Mouse (Mus musculus): Measurements from ENCODE around the gene Olfr801. TPM values are rescaled to one million over a fixed set of nuclear protein-coding genes. Genes with fewer than 3 reads are reported as not detected.

Olfr801 gene
- polyA plus RNA-seq (2014; fragmentation: Nextera tagmentation; extraction: Ambion mirVana), result not detected in 2 replicates

DNA sequence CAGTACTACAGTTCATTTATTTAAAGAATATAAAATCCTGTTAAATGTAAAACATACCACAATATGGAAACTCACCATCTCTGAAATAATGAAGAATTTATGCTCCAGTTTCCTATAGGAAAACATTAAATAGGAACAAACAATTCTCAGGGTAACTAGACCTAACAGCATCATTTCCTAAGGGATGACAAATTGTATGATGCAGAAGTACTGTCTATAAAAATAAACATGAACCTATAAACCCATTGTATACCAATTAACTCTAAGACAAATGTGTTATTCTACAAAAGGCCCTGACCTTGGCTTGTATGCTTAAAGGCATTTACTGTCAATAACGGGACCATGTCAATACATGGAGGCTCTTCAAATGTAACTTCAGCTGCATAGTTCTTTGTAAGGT, at the start of gene Olfr801:
Gene Olfr801, minus strand, starts transcription at position 101 of the 400 bp plus-strand sequence.
- Histone ChIP-seq H3K9me3 (ENCODE audit: control insufficient read depth, low read length) (no peaks in the 10 kb centered on the region), H3K4me3 (ENCODE audit: low read depth, low read length) (no peak within 1 kb of the TSS), H3K27me3 (ENCODE audit: control insufficient read depth, insufficient read depth, low read length) (no peaks in the 10 kb centered on the region), H3K27ac (ENCODE audit: low read depth, low read length) (no peak within 1 kb of the TSS), H3K9ac (ENCODE audit: low read length) (no peak within 1 kb of the TSS), H3K4me2 (ENCODE audit: low read depth, low read length, severe bottlenecking) (no peak within 1 kb of the TSS), H3K4me1 (replicated peaks; ENCODE audit: control insufficient read depth, insufficient read depth, low read length) (no peaks in the 10 kb centered on the region), H3K36me3 (ENCODE audit: control insufficient read depth, insufficient read depth, low read length) (no peaks in the 10 kb centered on the region)
- 89% methylated on average over 1 of the region's 1 CpGs for WGBS
- DNase-seq (ENCODE audit: low spot score) (no peak), ATAC-seq (replicated peaks; ENCODE audit: low FRiP score) (no peak)

DNA sequence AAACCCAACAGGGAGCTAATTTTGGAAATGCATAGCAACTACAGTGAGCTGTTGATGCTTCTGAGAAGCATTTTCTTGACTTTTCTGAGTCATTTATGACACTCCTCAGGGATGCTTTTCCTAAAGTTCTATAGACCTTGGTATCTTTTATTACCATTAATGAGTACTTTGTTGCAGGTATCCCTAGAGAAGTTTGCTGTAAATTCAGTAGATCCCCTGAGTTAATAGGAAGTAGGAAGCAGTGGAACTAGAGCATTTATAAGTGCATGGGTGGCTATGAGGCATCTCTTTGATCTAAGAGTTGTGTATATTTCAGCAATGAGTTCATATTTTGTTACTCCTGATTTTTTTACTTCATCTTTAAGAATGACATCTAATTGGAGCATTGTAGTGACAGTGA, 29.2 kb upstream of the Olfr801 start, which contains the start of gene Olfr804:
Gene Olfr804, plus strand, starts transcription at position 301 of the 400 bp plus-strand sequence.
- DNase-seq (ENCODE audit: low spot score) (no peak), ATAC-seq (replicated peaks; ENCODE audit: low FRiP score) (no peak)
- Histone ChIP-seq H3K4me2 (ENCODE audit: low read depth, low read length, severe bottlenecking) (no peak within 1 kb of the TSS), H3K27ac (ENCODE audit: low read depth, low read length) (no peak within 1 kb of the TSS), H3K4me1 (replicated peaks; ENCODE audit: control insufficient read depth, insufficient read depth, low read length) (no peaks in the 10 kb centered on the region), H3K9ac (ENCODE audit: low read length) (no peak within 1 kb of the TSS), H3K4me3 (ENCODE audit: low read depth, low read length) (no peak within 1 kb of the TSS), H3K36me3 (ENCODE audit: control insufficient read depth, insufficient read depth, low read length) (no peaks in the 10 kb centered on the region), H3K27me3 (ENCODE audit: control insufficient read depth, insufficient read depth, low read length) (no peaks in the 10 kb centered on the region), H3K9me3 (ENCODE audit: control insufficient read depth, low read length) (no peaks in the 10 kb centered on the region)

GRCm38 (mm10) chr10:129694186-129694585, 20.5 kb upstream of the Olfr801 start, which contains the start of gene Olfr803:
Olfr803 (minus strand) TSS chr10:129694286.
- no peaks in the 10 kb centered on the region for H3K4me1 ChIP-seq (replicated peaks; ENCODE audit: control insufficient read depth, insufficient read depth, low read length)
- no peaks in the 10 kb centered on the region for H3K36me3 ChIP-seq (ENCODE audit: control insufficient read depth, insufficient read depth, low read length)
- no peak for DNase-seq (ENCODE audit: low spot score)
- no peak within 1 kb of the TSS for H3K27ac ChIP-seq (ENCODE audit: low read depth, low read length)
- H3K4me2 ChIP-seq (ENCODE audit: low read depth, low read length, severe bottlenecking), result no peak within 1 kb of the TSS
- no peak within 1 kb of the TSS for H3K9ac ChIP-seq (ENCODE audit: low read length)
- H3K9me3 ChIP-seq (ENCODE audit: control insufficient read depth, low read length), result no peaks in the 10 kb centered on the region
- no peak within 1 kb of the TSS for H3K4me3 ChIP-seq (ENCODE audit: low read depth, low read length)
- 85% methylated on average over 2 of the region's 2 CpGs for WGBS
- no peaks in the 10 kb centered on the region for H3K27me3 ChIP-seq (ENCODE audit: control insufficient read depth, insufficient read depth, low read length)
- ATAC-seq (replicated peaks; ENCODE audit: low FRiP score), result no peak

DNA sequence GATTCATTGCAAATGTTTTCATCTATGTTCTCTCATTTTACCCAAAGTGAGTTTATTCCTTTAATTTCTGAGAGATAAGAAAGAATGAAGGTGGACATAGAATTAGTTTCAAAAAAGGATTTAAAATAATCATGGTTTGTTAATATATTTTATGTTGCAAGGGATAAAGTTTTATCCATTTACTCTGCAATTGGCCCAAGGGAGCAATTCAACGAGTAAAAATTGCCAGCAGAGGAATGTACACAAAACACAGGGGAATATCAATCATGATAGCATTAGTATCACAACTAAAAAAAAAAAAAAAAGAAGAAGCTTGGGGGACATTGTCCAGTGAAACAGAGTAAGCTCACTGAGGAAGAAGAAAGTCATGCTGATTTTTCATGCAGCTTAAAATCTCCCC, 14.4 kb upstream of the Olfr801 start, which contains the start of gene Olfr802:
Gene Olfr802, minus strand, starts transcription at position 101 of the 400 bp plus-strand sequence.
- H3K4me3 ChIP-seq (ENCODE audit: low read depth, low read length), result no peak within 1 kb of the TSS
- no peak within 1 kb of the TSS for H3K27ac ChIP-seq (ENCODE audit: low read depth, low read length)
- no peaks in the 10 kb centered on the region for H3K9me3 ChIP-seq (ENCODE audit: control insufficient read depth, low read length)
- no peaks in the 10 kb centered on the region for H3K27me3 ChIP-seq (ENCODE audit: control insufficient read depth, insufficient read depth, low read length)
- DNase-seq (ENCODE audit: low spot score) (no peak), ATAC-seq (replicated peaks; ENCODE audit: low FRiP score) (no peak)
- H3K4me2 ChIP-seq (ENCODE audit: low read depth, low read length, severe bottlenecking), result no peak within 1 kb of the TSS
- H3K36me3 ChIP-seq (ENCODE audit: control insufficient read depth, insufficient read depth, low read length), result no peaks in the 10 kb centered on the region
- no peaks in the 10 kb centered on the region for H3K4me1 ChIP-seq (replicated peaks; ENCODE audit: control insufficient read depth, insufficient read depth, low read length)
- WGBS, result 67% methylated on average over 1 of the region's 1 CpGs
- H3K9ac ChIP-seq (ENCODE audit: low read length), result no peak within 1 kb of the TSS

DNA sequence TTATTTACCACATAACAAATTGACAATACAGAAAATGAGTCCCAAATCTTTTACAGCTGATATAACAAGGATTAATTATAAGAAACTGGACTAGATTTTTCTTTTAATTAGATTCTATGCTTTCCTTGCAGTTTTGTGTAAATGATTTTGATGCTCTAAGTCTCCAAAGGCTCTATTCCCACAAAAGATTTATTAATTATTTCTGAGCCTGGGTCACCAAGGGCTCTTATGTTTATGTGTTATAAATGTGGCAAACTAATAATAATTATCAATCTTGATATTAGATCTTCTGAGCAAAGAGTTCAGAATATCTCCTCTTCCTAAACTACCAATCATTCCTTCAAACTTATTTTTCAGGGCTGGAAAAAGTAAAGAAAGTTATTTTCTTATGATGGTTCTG, 16.3 kb downstream of the Olfr801 start, which contains the start of gene Olfr800:
Gene Olfr800, plus strand, starts transcription at position 301 of the 400 bp plus-strand sequence.
- no peak for DNase-seq (ENCODE audit: low spot score)
- Histone ChIP-seq H3K27me3 (ENCODE audit: control insufficient read depth, insufficient read depth, low read length) (no peaks in the 10 kb centered on the region), H3K4me2 (ENCODE audit: low read depth, low read length, severe bottlenecking) (no peak within 1 kb of the TSS), H3K9ac (ENCODE audit: low read length) (no peak within 1 kb of the TSS), H3K27ac (ENCODE audit: low read depth, low read length) (no peak within 1 kb of the TSS), H3K9me3 (ENCODE audit: control insufficient read depth, low read length) (no peaks in the 10 kb centered on the region), H3K36me3 (ENCODE audit: control insufficient read depth, insufficient read depth, low read length) (no peaks in the 10 kb centered on the region), H3K4me3 (ENCODE audit: low read depth, low read length) (no peak within 1 kb of the TSS), H3K4me1 (replicated peaks; ENCODE audit: control insufficient read depth, insufficient read depth, low read length) (no peaks in the 10 kb centered on the region)
- no peak for ATAC-seq (replicated peaks; ENCODE audit: low FRiP score)

DNA sequence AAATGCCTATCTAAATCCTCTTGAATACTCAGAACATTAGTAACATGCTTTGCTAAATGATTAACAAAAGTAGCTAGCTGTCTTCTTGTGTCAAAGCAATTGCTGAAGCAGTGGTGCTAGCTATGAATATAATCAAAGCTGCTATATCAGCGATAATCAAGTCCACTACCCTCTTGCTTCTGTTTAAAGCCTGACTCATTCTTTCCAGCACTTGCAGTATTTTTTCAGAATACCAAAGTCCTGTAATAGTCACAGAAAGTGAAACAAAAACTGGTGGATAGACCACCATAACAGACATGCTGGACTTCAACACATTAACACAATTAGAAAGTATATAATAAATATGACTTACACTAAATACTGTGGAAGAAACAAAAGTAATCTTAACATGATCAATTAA, 21.9 kb downstream of the Olfr801 start:
- 89% methylated on average over 1 of the region's 1 CpGs for WGBS
- H3K9me3 ChIP-seq (ENCODE audit: control insufficient read depth, low read length), result no peaks in the 10 kb centered on the region
- DNase-seq (ENCODE audit: low spot score), result no peak
- no peak for ATAC-seq (replicated peaks; ENCODE audit: low FRiP score)
- H3K27me3 ChIP-seq (ENCODE audit: control insufficient read depth, insufficient read depth, low read length), result no peaks in the 10 kb centered on the region
- no peak overlapping the region for H3K4me2 ChIP-seq (ENCODE audit: low read depth, low read length, severe bottlenecking)
- H3K4me1 ChIP-seq (replicated peaks; ENCODE audit: control insufficient read depth, insufficient read depth, low read length), result no peaks in the 10 kb centered on the region
- no peaks in the 10 kb centered on the region for H3K36me3 ChIP-seq (ENCODE audit: control insufficient read depth, insufficient read depth, low read length)
- no peak overlapping the region for H3K27ac ChIP-seq (ENCODE audit: low read depth, low read length)
- H3K4me3 ChIP-seq (ENCODE audit: low read depth, low read length), result no peak overlapping the region
- no peak overlapping the region for H3K9ac ChIP-seq (ENCODE audit: low read length)

DNA sequence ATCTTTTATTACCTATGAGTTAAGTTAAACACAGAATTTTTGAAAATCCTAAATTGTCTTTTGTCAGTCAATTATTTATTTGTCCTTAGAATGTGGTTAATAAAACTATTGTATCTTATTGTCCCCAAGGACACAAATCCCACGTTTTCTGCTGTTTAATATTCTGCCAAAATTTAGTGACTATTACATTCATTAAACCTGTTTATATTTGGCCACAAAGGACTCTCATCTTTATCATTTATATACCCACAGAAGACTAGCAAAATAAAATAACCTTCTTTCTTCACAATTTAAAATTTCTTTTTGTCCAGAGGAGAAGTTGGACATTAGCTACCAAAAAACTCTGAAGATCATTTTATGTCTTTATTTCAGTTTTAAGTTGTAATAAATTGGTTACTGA, 36.5 kb downstream of the Olfr801 start, which contains the start of gene Olfr799:
Gene Olfr799, plus strand, starts transcription at position 301 of the 400 bp plus-strand sequence.
- no peak within 1 kb of the TSS for H3K9ac ChIP-seq (ENCODE audit: low read length)
- no peaks in the 10 kb centered on the region for H3K4me1 ChIP-seq (replicated peaks; ENCODE audit: control insufficient read depth, insufficient read depth, low read length)
- 39% methylated on average over 1 of the region's 1 CpGs for WGBS
- H3K9me3 ChIP-seq (ENCODE audit: control insufficient read depth, low read length), result no peaks in the 10 kb centered on the region
- H3K36me3 ChIP-seq (ENCODE audit: control insufficient read depth, insufficient read depth, low read length), result no peaks in the 10 kb centered on the region
- H3K27ac ChIP-seq (ENCODE audit: low read depth, low read length), result no peak within 1 kb of the TSS
- no peak within 1 kb of the TSS for H3K4me3 ChIP-seq (ENCODE audit: low read depth, low read length)
- ATAC-seq (replicated peaks; ENCODE audit: low FRiP score) (no peak), DNase-seq (ENCODE audit: low spot score) (no peak)
- no peak within 1 kb of the TSS for H3K4me2 ChIP-seq (ENCODE audit: low read depth, low read length, severe bottlenecking)
- H3K27me3 ChIP-seq (ENCODE audit: control insufficient read depth, insufficient read depth, low read length), result no peaks in the 10 kb centered on the region

DNA sequence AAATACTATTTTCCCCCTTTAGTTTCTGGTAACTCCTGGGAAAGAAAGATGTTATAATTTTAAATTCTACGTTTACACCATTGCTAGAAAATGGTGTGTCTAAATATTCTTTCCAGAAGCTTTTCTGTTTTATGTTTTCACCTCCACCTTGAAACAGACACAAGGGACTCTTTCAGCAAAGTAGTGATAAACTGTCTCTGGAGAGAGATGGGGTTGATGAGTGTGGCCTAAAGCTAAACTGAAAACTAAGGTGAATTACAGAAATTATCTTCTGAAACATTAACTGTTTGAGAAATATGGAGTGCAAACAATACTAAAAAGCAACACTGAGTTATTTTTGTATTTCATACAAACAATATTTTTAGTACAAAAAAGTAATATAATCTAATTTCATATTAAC, 45.8 kb downstream of the Olfr801 start, which contains the start of gene Olfr798:
Gene Olfr798, minus strand, starts transcription at position 101 of the 400 bp plus-strand sequence.
- Histone ChIP-seq H3K4me3 (ENCODE audit: low read depth, low read length) (no peak within 1 kb of the TSS), H3K27ac (ENCODE audit: low read depth, low read length) (no peak within 1 kb of the TSS), H3K9me3 (ENCODE audit: control insufficient read depth, low read length) (no peaks in the 10 kb centered on the region), H3K9ac (ENCODE audit: low read length) (no peak within 1 kb of the TSS), H3K4me2 (ENCODE audit: low read depth, low read length, severe bottlenecking) (no peak within 1 kb of the TSS), H3K36me3 (ENCODE audit: control insufficient read depth, insufficient read depth, low read length) (no peaks in the 10 kb centered on the region), H3K4me1 (replicated peaks; ENCODE audit: control insufficient read depth, insufficient read depth, low read length) (no peaks in the 10 kb centered on the region), H3K27me3 (ENCODE audit: control insufficient read depth, insufficient read depth, low read length) (no peaks in the 10 kb centered on the region)
- DNase-seq (ENCODE audit: low spot score), result no peak
- WGBS, result 90% methylated on average over 1 of the region's 1 CpGs
- ATAC-seq (replicated peaks; ENCODE audit: low FRiP score), result no peak

GRCm38 (mm10) chr10:129623251-129623650, 50.4 kb downstream of the Olfr801 start:
- ATAC-seq (replicated peaks; ENCODE audit: low FRiP score) (no peak), DNase-seq (ENCODE audit: low spot score) (no peak)
- no peak overlapping the region for H3K9ac ChIP-seq (ENCODE audit: low read length)
- H3K36me3 ChIP-seq (ENCODE audit: control insufficient read depth, insufficient read depth, low read length), result no peaks in the 10 kb centered on the region
- H3K4me3 ChIP-seq (ENCODE audit: low read depth, low read length), result no peak overlapping the region
- no peaks in the 10 kb centered on the region for H3K27me3 ChIP-seq (ENCODE audit: control insufficient read depth, insufficient read depth, low read length)
- H3K4me1 ChIP-seq (replicated peaks; ENCODE audit: control insufficient read depth, insufficient read depth, low read length), result no peaks in the 10 kb centered on the region
- H3K4me2 ChIP-seq (ENCODE audit: low read depth, low read length, severe bottlenecking), result no peak overlapping the region
- H3K27ac ChIP-seq (ENCODE audit: low read depth, low read length), result no peak overlapping the region
- H3K9me3 ChIP-seq (ENCODE audit: control insufficient read depth, low read length), result no peaks in the 10 kb centered on the region

Measured in forebrain, embryonic 11.5 days (tissue).